Mouse (Mus musculus): ENCODE measurements around the gene Wwox.

The Wwox gene

DNA sequence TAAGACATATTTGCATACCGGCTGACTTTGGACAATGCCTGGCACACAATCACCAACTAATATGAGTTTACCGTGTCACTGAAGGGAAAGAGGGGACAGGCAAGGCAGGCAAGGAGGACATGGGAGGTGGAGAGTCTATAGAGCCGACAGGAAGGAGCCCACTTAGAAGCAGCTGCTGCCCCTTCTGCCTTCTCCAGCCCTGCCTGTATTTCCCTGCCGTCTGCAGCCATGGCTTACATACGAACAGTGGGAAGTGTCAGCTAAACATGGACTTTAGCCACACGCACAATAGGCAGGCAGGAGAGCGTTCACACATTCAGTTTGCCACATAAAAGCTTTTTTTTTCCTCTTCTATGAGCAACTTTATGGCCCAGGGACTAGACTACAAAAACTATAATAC is 863.0 kb downstream of the Wwox start:
- DNase-seq (ENCODE audit: low read depth, low spot score): no peak

DNA sequence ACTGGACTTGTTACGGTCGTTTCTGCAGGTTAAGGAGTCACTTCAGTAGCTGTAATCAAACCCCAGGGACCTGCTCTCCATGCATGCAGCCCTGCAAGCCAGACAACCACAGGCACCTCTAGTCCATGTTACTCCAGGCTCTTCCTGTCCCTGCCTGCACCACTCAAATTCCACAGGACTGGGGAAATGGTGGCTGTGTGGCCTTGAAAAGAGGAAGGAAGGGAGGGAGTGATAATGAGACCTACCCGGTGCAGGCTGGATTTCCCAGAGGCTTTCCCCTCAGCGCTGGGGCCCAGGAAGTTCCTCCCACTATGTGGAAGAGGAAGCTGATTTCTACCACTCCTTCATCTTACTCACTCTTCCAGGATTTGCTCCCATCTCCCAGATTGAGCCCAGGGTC is 868.0 kb downstream of the Wwox start:
- DNase-seq (ENCODE audit: low read depth, low spot score): no peak

DNA sequence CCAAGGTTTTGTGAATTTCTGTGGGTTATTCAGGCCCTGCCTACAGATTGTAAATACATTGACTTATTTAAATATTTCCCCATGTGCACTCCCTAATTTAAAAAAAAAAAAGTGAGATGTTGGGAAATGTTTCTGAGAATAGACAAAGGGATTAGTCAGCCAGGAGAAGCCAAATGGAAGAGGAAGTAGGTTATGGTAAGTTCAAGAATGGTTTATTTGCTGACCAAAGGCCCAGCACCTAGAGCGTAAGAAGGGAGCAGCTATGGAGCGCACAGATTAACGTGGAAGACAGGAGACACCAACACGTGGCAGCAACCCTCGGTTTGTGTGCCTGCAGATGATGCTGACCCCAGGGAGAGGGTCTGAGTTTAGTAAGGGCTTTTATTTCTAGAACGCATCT is 871.5 kb downstream of the Wwox start:
- DNase-seq (ENCODE audit: low read depth, low spot score): no peak

DNA sequence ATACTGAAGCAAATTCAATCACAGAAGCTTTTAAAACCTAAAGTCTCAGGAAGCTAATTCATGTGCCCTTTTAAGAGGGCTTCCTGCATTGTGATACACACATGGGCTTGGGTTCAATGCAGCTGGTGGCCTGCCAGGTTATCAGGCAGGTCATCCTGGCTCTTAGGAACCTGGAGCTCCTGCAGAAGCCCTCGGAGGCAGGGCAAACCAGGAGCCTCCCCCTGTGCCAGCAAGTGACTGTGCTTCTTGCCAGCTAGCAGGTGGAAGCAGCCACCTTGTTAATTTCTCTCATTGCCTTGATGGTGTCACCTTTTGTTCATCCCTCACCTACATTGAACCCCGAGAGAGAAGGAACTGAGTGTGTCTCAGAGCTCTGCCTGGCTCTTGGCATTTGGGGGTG is 872.9 kb downstream of the Wwox start:
- DNase-seq (ENCODE audit: low read depth, low spot score): no peak

DNA sequence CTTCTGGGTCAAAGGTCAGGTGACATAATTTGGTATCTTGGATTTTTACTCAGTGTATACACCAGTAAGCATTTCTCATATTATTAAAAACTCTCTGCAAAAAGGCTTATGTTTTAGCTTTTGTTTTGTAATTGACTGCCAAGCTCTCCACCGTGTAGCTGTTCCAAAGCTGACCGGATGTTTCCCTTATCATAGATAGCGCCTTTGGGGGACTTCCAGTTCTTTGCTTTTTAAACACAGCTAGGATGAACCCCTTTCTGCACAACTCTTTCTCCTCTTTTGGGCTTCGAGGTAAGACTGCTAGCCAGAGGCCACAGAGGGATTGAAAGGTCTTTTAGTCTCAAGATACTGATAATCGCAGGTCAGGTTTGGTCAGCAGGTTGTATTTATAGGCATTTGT is 883.0 kb downstream of the Wwox start:
- no peak for DNase-seq (ENCODE audit: low read depth, low spot score)

DNA sequence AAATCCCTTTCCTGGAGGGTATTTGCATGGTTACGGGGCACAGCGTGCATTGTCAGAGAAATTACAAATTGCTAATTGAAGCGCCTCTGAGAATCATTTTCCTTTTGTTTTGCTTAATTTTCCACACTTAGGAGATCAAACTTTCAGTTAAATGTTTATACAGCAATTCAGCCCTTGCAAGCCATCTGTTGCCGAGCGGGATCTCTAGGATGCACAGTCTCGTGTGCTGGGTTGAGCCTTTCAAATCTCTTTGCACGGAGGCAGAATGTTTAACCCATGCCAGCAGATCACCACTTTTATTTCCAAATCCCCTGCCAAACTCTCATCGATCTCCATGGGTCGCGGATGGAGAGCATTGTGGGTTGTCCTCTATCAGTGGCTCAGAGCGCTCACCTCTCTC is 891.2 kb downstream of the Wwox start:
- no peak for DNase-seq (ENCODE audit: low read depth, low spot score)

DNA sequence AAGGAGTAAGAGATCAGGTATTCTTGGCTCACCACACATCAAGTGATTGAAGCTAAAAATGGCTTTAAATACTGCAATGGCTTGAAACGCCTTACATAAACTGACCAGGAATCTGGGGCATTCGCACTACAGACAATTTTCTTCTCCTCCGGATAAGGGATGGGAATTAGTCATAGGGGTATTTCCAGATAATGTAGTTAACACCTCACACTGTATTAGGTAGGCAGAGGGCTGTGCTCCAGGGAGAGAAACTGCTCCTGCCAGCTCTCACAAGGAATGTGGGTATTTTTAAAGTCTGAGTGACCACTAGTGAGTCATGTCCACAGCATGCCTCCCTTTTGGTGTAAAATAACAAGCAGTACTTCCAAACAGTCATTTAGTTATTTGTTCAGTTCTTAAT is 894.5 kb downstream of the Wwox start:
- DNase-seq (ENCODE audit: low read depth, low spot score): no peak

DNA sequence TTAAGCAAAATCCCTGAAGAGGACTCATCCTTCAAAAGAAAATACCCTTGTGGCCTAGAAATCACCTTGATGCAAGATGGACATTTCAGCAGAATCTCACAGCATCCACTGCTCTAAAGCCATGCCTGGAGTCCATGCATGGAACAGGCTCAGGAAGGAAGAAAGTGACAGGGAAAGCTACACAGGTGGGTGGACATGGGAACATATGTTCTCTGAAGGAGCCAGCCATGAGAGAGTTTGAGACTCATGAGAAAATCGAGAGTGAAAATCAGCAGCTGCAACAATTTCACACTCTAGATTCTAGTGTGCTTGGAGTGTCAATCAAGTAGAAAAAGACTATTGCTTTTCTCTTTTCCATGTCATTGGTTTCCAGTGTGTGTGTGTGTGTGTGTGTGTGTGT is 896.9 kb downstream of the Wwox start:
- no peak for DNase-seq (ENCODE audit: low read depth, low spot score)

DNA sequence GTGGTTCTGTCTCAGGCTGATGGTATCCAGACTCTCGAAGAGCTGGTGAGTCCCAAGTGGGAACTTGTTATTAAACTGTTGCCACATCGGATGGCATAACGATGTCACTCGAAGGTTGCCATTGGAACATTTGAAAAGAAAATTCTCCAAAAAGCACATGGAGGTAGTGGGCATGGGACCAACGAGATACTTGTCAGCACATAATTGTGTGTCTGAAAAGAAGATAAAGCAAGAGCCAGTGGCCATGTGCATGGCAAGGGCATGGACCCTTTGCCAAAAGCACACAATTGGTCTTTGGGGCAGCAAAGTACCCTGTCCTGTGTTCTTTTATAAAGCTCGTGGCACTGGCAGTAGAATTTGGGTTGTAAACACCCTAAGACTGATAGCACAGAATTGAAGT is 909.2 kb downstream of the Wwox start:
- DNase-seq (ENCODE audit: low read depth, low spot score): no peak

DNA sequence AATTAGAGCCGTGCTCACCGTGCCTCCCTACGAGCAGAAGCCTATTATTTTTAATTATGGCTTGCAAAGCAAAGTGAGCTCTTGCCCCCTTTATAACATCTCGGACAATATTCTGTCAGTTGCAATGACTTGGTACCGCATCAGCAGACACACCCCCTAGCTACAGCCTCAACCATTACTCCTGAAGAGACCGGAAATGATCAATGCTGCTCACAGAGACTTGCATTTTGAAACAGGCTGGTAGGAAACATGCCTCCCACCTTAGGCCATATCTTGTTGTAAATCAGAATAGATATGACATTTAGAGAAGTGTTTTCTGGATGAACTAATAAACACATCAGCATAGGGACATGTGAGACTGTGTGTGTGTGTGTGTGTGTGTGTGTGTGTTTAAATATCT is 911.3 kb downstream of the Wwox start:
- DNase-seq (ENCODE audit: low read depth, low spot score): no peak

DNA sequence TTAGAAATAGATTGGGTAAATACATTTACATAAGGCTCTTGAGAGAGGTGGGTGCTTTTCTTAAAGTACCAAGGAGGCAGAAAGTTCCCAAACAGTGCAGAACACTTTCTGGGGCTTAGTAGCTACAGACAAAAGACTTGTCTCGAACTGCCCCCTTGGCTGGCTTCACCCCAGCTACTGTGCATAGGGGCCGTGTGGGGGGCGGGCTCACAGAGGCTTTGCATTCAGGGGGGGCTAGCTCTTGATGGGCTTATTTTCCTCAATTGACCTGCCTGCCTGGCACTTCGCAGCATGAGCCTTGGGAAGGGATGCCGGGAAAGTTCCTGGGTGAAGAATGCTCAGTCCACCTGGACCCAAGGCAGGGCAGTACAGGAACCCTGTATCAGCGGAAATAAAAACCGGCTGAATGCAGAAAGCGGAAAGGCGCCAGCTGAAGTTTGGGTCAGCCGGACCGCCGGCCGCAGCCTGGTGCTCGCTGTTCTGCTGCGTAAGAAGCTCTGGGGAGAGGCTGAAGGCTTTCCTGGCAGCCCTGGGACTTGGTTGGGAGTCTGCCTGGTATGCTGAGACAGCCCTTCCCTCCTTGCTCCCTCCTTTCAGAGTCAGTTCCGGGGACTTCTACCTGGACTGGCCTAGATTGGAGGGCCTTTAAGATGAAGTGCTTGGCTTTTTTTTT is 918.3 kb downstream of the Wwox start:
- no peak for DNase-seq (ENCODE audit: low read depth, low spot score)

DNA sequence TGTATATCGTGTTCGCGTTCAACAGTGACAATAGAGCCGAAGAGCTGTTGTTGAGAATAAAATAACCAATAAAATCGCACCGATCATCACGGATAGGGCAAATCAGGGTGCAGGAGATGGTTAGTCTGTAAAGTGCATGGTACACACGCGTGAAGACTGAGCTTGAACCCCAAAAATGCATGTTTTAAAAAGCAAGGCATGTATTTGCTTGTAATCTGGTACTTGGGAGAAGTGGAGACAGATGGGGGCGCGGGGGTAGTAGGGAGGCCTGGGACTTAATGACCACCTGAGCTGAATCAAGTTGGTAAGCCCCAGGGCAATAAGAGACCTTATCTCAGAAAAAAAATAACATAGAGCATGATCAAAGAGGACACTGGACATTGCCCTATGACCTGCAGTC is 919.0 kb downstream of the Wwox start:
- DNase-seq (ENCODE audit: low read depth, low spot score): no peak

DNA sequence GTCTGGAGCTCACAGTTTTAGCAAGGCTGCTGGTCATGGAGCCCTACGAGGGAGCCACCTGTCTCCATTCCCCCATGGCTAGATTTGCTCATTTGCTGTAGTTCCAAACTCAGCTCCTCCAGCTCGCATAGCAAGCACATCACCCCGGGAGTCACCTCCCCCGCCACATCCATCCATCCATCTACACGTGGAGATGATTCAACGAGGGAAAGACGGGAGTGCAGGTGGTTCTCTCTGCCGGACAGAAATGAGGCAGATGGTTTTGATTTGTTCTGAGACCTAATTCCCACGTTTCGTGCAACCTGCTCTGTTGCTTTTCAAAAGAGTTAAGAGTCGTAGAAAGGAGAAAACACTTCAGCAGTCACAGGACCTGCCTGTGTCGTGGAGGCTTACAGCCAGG is 920.2 kb downstream of the Wwox start:
- no peak for DNase-seq (ENCODE audit: low read depth, low spot score)

DNA sequence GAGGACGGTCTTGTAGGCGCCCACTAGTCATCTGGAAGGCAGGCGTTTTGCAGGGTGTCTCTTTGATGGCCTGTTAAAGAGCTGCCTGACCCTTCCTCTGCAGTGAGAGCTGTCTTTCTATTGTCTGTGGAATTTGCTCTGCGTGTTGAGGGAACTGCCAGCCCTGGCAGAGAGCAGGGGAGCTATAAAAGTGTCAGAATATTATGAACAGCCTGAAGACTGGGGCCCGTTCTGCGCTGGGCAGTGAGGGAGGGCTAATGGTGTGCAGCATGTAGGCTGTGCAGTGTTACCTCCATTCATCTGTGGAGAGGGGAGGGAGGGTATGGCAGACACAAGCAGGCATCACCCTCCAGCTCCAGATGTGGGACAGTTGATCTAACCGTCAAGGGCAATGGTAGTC is 923.1 kb downstream of the Wwox start:
- DNase-seq (ENCODE audit: low read depth, low spot score): peak; percentile 50

DNA sequence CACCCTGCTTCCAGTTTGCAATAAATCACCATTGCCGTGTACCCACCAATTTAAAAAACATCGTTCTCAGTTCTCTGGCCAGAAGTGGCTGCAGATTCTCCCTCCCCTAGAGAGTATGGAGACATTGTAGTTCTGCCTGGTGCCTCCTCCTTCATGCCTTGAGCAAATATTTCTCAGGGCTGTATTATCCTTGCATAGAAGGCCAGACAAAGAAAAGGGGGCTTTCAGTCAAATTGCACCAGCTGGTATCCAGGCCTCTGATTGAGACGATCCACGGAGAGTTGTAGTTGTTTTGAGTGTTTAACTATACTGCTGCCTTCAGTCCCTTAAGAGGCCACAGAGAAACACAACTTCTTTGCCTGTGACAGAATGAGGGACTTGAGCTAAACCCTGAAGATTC is 935.5 kb downstream of the Wwox start:
- no peak for DNase-seq (ENCODE audit: low read depth, low spot score)

DNA sequence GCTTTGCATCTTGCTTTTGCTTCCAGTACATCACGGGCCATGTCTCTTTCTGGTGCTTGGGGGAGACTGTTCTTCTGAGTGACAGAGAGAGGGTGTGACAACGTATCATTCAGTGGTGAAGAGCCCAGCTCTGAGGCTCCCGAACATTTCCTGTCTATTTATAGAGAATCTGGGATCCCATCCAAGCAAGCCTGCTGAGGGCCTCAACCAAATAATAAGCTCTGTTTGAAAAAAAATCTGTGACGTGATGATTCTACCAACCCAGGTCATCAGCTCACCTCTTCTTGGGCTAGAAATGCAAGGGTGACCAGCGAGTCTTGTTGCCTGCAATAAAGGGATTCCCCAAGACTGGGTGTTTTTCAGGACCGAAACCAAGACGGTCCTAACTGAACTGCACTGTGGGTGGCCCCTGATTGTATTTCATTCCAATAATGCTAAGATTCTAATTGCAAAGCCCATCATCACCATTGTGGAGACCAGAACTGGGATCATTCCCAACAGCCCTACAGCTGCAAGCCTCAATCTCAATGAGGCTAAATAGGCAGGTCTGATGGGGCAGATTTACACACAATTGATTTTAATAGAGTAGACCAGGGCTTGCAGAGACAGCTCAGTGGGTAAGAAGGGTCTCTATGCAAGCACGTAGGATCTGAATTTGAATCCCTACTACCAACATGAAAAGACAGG is 936.0 kb downstream of the Wwox start:
- no peak for DNase-seq (ENCODE audit: low read depth, low spot score)

DNA sequence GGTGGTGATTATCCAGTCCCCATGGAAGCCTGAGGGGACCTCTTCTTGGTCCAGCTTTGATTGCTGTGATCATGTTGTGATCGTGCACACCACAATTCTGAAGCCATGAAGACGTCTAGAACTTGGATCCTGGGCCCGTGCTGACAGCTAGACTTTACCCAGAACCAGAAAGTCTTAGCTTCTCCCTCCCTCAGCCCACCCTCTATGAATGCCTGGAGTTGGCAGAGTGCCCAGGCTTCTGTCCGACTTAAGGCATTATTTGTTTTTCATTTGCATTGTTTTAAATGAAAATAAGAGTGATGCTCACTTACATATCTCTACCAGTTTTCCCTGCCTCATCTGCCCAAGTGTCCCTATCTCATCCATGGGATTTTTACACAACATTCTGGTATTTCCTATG is 937.9 kb downstream of the Wwox start:
- no peak for DNase-seq (ENCODE audit: low read depth, low spot score)

DNA sequence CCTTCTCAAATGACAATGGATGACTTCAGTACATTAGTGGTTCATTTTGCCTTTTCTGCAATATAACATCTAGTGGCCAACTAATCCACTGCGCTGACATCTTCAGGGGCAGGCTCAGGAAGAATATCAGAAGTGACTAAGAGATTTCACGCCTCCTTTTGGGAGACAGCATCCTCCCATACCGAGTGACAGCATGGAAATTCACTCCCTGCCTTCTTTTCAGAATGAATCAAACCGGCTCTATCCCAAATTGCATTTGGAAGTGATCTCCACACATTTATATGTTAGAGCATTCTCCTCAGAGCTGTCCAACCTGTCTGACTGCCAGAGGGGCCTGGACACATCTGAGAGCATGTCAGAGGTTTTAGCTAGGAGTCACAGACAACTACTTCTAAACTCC is 940.6 kb downstream of the Wwox start:
- DNase-seq (ENCODE audit: low read depth, low spot score): no peak

DNA sequence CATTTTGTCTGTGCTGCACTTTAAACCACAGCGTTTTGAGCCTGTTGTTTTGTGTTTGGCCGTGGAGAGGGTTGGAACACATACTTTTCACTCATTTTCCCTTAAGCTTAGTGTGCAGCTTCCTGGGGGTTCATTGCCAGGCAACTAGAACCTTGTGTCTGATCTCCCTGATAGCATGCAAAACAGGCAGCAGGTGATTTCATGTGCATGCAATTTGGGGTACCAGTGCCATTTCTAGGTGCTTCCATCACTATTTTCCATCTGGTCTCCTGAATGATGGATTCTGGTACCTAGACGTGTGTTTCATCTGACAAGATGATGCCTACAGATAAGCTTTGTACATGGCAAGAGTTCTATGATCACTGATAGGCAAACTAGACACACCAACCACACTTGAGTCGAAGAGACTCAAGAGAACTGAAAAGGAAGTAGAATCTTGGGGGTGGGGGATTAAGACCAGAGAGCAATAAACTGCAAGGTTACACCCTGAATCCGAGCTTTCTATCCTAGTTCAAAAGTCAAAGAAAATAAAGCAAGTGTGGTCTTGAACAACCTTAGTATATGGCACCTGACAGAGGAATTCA is 951.6 kb downstream of the Wwox start:
- no peak for DNase-seq (ENCODE audit: low read depth, low spot score)

DNA sequence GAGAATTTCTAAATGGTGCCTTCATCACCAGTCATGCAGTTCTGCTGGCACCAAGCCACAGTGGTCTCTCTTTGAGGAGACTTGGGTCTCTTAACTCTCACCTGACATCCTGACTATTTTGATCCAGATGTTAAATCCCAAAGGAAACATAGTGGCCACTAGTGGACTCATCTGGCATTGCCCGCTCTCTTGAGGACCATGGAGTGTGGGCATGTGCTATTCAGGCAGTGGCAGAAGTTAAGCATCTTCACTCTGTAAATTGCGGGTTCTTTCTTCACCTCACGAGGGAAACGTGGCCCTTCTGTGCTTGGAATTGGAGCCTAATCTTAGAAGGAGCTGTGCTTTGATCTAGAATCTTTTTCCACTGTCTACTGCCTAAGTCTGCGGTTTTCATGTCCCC is 956.4 kb downstream of the Wwox start:
- no peak for DNase-seq (ENCODE audit: low read depth, low spot score)

DNA sequence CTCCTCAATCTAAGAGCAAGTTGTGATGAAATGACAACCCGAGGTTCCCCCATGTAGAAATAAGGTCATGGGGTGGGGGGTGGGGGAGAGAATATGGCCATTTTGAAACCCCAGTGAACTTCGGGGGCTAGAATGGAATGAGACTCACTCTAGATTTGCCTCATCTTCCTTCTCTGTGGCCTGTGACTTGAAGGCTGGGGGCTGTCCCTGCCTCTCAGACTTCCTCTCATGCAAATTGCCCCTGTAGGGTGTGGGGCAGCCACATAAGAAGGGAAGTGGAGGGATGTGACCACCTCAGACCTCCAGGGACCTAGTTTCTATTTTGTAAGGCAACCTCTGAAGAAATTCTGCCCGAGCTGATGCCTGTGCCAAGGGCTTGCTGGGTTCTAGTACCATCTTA is 958.5 kb downstream of the Wwox start:
- DNase-seq (ENCODE audit: low read depth, low spot score): no peak

DNA sequence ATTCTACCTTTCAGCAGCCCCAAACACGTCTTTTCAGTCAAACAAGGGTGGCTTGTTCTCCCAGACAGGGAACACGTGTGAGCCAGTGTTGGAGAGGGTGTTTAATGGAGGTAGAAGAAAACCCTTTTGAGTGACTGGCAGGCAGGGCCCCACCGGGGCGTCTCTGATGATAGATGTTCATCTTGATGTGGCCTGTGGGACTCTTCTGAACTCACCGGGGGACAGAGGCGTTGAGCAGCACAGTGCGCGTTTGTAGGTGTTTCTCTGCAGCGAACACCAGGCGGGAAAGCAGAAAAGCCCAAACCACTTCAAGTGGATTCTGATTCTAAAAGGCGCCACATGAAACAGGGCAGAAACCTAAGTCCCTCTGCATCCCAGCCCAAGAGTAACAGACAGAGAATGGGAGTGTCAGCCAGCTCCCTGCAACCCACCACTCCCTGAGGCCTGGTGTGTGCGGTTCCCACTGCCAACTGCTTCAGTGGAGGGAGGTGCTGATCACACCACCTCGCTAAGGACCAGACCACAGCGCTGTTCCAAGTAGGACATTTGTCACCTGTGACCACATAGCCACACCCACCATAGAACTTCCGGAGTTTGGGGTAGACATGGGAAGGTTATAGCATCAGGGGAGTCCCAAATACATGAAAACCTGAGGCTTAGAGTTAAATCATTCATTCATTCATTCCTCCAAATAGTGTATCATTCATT is 960.7 kb downstream of the Wwox start:
- no peak for DNase-seq (ENCODE audit: low read depth, low spot score)

Measured in embryo, embryonic 11.5 days (tissue).